23 mouse cellular contexts compared by ENCODE assay signal in genomic region chr11:112851321-112851720, GRCm38 (mm10).
"Had no signal": no experiment of that assay in that cellular context is flagged by ENCODE, and none has a peak within 500 bp of the region (broad histone marks: within the 10 kb centered on the region; RNA-seq: fewer than 3 reads in every experiment).

No protein-coding gene starts in this region.

- H3K27me3 ChIP-seq: intestine, embryonic 15.5 days; limb, embryonic 13.5 days; limb, embryonic 15.5 days; liver, embryonic 12.5 days had no signal

- H3K4me1 ChIP-seq: intestine, embryonic 15.5 days; limb, embryonic 13.5 days; liver, embryonic 12.5 days had no signal

- H3K9me3 ChIP-seq: heart, embryonic 10.5 days; intestine, embryonic 15.5 days; limb, embryonic 13.5 days; limb, embryonic 15.5 days; liver, embryonic 12.5 days had no signal

- H3K9ac ChIP-seq: heart, embryonic 12.5 days; hindbrain, embryonic 14.5 days; intestine, embryonic 15.5 days; limb, embryonic 13.5 days; limb, embryonic 15.5 days; liver, embryonic 12.5 days; liver, embryonic 14.5 days had no signal

- ATAC-seq: hindbrain, embryonic 16.5 days; inflammation-experienced regulatory T-cells, adult 6 months; intestine, embryonic 15.5 days; intestine, postnatal 0 days; liver, embryonic 12.5 days had no signal

- H3K36me3 ChIP-seq: heart, embryonic 10.5 days; heart, embryonic 12.5 days; intestine, embryonic 15.5 days; limb, embryonic 13.5 days; limb, embryonic 15.5 days; liver, embryonic 12.5 days had no signal

- H3K4me2 ChIP-seq: hindbrain, embryonic 14.5 days; intestine, embryonic 15.5 days; limb, embryonic 13.5 days; limb, embryonic 15.5 days; liver, embryonic 12.5 days had no signal

- H3K27ac ChIP-seq: gastrocnemius, adult 2 months; heart, adult 2 months; heart, embryonic 10.5 days; hindbrain, embryonic 14.5 days; intestine, embryonic 15.5 days; kidney, postnatal 0 days; limb, embryonic 13.5 days; limb, embryonic 15.5 days; liver, embryonic 12.5 days; liver, embryonic 14.5 days had no signal

- DNase-seq: gastrocnemius, adult 2 months; gastrocnemius, postnatal 10 days; gastrocnemius, postnatal 25 days; kidney, adult 18-20 months; kidney, adult 8-10 months; kidney, postnatal 14 days; kidney, postnatal 36 days; layer of hippocampus, adult 9-11 months; layer of hippocampus, postnatal 36 days; left cerebral cortex, postnatal 4 days had no signal

- H3K4me3 ChIP-seq: gastrocnemius, adult 2 months; heart, adult 2 months; heart, embryonic 12.5 days; intestine, embryonic 15.5 days; limb, embryonic 13.5 days; limb, embryonic 15.5 days; liver, embryonic 12.5 days had no signal
